Mouse (Mus musculus): ENCODE results near the gene B3gnt2.

B3gnt2 gene

DNA sequence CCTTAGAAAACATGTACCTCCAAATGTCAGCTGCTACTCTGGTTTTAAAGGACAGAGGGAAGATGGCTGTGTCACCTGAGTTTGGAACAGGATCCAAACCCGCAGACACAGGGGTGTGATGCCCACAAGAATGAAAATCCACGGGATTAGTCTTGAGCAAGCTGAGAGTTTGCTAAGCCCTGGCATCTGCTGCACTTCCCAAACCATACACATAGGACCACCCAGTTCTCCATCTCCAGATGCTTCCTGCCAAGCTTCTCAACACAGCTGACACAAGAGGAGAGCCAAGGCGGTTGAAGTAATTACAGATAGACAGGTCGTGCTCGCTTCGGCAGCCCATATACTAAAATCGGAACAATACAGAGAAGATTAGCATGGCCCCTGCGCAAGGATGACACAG lies 7.8 kb upstream of the B3gnt2 start:
- DNase-seq: no peak

DNA sequence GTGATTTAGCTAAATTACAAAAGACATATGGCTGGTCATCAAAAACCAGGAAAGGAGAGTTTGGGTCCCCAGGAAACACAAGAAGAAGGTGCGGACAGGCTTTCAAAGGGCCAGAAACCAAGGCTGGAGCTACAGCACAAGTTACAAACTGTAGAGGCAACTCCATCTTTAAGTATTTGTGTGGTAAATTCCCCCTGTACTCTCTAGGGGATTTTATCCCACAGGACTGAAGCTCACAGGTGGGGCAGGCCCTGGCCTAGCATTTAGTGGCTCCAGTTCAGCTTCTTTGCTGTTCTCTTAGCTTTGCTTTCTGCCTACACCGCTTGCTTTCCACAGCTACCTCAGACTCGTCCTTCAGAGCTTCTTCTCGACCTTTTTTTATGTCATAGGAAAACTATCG lies 6.9 kb upstream of the B3gnt2 start:
- no peak for DNase-seq

DNA sequence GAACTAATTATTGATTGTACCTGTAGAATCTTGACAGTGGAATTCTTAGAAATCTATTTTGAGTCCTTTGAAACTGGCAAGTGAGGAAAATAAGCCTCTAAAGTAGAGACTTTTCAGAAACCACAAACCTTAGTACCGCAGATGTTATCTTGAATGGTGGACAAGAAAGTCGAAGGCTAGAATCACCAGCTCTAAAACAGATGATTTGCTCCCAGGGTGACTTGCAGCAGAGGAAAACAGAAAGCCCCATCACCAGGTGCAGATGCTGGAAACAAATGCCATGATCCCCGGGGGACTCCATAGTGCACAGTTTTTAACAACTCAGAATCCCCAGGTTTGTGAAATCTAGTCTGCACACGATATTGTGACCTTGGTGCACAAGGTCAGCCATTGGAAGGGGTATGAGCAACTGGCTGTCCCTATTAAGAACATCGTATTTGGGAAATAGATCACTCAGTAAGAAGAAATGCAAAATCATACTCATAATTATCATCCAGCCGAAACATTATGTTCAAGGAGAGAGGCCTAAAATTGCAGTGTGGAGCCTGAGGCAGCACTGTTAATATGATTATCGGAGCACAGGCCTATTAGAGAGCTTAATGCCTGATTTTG lies 5.0 kb upstream of the B3gnt2 start:
- DNase-seq: no peak

DNA sequence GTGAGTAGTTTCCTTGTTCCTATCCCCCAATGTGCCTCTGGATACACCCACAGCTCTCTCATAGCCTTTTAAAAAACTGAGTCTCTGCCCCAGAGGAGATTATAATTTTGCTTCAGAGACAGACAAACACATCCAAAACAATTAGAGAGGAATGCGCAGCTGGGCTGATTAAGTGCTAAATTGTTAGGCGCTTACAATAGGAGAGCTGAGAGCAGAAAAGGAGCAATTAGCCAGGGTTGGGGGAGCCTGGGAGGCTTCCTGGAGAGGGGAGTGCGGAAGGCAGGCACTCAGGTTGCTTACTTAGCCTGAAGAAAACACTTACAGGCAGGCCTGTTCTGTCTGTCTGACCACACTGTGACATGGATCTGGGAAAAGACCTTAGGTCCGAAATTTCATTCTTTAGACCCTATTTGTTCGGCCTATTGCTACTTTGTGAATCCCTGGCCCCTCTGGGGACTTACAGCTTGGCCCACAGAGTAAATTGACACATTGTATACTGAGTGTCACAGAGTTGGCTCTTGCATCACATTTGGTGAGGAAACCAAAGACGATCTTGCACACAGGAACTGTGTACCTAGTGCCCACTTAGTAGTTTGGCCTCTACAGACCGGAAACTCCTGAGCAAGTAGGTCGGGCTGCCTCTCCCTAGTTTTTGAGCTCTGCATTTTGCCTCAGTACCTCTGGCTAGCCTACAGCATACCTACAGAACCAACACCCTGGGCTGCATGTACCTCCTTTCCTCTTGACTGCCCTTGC lies 3.7 kb upstream of the B3gnt2 start:
- no peak for DNase-seq

DNA sequence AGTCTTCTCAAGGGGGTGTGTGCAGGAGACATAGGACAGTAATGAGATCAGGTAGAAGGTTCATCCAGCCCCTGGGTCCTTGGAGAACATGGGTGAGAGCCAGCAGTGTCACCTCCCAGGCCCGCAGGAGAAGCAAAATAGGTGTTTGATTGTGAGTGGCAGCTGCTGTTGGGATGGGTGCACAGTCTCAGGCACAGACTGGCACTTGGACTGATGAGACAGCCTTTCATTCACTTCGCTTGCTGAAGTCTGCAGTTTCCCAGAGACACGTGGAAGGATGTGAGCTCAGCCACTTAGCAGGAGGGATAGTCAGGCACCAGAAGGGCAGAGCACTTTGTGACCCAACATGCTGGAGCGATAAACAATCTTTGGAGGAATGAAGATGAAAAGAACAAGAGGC lies 2.8 kb upstream of the B3gnt2 start:
- no peak for DNase-seq

DNA sequence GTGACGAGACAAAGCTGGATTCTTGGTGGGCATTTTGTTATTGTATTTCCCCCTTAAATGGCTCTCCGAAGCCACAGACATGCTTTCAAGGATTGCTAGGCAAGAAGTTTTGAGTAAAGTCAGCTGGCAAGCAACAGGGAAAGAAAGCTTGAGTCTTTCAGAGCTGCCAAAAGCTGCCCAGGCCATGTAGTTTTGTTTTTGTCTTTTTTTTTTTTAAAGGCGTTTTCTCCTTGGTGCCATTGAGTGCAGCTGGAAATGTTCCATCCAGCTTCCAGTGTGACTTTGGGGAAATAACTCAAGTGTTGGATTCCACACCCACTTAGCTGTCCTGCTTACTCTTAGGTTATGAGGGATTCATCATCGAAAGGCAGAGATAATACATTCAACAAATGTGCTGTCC lies 554 bp upstream of the B3gnt2 start:
- no peak for DNase-seq

DNA sequence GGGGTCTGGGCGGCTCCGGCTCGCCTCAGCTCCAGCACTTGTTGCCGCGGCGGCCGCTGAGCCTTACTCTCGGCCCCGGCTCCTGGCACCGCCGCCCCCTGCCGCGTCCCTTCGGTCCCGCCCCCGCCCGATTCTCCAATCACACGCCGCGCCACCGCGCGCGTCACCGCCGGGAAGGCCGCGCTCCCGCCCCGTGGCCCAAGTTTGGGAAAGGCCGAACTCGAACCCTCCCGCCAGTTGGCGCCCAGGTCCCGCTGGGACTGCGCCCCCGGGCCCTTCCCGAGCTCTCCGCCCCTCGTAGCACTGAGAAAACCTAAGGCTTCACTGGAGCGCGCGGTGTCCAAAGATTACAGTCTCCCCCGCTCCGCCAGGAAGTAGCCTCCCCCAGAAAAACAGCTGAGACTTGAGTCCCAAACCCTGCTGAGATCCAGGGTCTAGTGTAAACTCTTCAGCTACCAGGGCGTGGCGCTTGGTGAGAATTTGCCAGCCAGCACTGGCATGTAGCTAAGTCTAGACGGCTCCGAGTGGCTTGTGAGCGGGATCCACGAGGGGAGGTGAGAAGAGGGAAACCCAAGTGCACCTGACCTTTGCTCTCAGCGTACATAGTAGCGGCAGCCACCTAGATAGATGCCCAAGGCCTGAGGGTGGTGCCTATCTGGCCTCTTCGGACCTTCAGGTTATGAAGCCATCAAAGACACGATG lies 977 bp downstream of the B3gnt2 start:
- DNase-seq: peak; percentile 24 to 47

DNA sequence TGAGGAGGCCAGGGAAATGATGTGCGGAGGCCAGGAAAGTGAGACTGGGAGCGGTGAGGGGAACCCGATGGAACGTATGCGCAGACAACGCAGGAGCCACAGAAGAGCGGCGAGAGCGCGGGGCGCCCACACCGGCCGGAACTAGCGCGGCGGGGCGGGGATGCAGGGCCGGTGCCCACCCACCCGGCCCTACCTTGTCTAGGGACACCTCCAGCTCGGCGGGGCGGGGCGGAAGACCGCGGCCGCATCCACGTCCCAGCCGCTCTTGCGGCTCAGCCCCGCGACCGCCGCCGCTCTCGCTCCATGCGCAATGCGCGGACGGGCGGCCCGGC lies 1.5 kb downstream of the B3gnt2 start:
- no peak for DNase-seq

DNA sequence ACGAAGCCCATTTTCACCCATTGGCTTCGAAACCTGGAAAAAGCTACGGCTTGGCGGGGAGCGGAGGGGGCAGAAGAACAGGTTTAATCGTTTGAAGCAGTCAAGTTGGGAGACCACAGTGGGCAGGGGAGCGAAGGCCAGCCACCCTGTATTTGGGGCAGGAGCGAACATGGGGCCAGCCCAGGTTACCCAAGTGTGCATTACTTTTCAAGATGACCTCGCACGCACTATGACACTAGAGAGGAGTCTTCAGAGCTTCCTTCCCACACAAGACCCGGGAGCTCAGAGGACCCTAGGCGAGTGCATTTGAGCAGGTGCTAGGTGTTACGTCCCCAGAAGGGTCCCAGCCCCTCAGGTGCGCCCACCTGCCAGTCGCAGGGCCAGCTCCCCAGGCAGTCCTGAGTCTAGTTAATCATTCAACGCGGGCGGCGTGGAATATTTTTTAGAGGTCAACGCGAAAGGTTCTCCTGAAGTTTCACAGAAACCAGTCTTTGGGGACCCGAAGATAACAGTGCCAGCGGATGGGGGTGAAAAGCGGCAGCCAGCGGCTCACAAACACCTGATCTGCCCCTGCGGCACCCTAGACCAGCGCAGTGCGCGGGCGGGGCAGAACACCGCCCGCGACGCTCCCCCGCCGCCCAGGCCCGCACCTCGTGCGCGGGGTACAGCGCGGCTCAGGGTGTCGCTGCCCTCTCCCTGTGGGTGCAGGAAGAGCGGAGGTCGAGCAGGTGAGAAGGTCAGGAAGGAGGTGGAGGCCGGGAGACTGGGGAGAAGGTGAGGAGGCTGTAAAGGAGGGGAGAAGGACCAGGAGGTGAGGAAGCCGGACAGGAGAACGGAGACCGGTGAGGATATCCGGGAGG lies 2.1 kb downstream of the B3gnt2 start:
- no peak for DNase-seq

DNA sequence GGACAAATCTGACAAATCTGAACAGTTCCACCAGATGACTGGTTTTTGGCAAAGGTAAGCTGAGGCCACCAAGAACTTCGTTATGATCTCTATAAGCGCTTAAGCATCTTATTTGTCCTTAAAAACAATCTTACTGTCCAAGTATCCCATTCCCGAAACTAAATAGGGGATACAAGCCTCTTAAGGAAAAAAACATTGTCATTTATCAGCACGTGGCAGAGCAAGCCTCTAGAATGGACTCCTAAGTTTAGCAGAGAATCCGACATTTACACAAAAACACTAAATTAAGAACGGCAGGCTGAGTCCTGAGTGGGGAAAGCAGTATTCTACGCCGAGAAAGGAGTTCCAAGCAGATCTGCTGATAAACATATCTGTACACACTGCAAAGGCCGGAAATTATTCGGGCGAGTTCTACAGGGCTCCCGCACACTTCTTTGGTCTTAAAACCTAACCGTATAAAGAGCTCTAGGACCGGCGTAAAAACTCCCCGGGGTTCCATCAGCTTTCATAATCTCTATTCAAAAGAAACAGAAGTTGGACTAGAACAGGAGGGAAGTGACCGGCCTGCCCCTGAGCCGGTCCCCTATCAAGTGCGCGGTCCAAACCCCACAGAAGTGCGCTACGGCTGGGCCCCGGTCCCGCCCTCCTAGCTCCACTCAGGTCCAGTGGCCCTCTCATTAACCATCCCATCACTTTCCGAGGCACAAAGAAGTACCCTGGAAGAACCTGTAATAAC lies 2.9 kb downstream of the B3gnt2 start:
- no peak for DNase-seq

DNA sequence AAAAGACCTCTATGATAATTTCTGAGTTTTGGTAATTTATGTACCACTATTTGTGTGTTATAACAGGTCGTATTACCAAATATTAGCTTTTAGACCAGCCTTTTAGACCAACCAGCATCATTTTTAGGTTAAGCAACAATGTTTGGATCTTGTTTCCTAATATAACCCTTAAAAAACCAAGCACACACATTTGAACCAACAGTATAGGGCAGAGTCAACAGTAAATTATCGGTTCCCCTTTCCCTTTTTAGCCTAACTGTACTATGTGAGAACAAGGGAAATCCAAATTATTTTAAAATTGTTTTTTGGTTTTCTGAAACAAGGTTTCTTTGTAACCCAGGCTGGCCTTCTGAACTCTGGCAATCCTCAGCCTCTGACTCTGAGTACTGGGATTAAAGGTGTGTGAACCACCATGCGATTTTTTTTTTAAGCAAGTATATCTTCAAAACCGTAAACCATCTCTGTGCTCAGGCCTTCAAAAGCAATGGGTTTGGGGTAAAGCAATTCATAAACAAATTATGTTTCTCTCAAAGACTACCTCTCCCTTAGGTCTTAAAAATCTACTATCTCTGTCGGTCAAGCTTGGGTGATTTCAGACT lies 3.6 kb downstream of the B3gnt2 start:
- DNase-seq: no peak

DNA sequence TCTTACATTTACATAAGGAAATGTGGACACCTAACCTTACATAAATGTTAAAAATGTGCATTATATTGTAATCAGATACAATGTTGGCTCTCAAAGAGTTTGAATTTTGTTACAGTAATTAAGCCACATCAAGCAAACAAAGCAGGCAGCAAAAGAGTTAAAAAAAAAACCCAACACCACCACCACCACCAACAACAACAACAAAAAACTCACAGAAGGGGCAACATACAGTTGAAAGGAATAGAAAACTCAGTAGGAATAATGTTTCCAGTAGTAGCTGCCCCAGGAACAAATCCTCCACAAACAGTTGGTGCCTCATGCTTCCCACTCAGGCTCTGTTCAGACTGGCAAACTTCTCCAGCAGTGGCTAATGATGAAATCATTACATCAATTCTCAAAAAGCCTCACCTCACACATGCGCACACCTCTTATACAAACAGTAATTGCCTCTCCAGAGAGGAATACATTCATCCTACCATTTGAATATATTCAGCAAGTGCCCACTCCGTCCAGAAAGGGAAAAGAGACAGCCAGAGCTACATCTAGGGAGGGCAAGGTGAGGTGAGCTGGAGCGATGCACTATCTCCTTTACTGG lies 4.3 kb downstream of the B3gnt2 start:
- no peak for DNase-seq

DNA sequence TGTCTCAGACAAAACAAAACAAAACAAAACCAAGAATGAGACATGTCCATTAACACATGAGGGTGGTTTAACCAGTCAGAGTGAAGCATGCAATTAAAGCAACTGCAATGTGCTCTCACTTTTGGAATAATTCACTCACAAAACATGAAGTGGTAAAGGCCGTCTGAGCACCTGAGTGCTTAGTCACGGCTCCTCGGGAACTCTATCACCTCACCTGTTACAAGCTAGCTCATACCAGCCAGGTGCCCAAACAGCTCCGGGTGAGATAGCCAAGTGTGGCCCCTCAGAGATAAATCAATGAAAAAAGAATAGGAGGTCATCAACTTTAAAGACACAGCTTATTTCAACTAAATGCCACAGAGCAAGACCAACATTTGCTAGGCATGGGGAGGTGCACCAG lies 6.2 kb downstream of the B3gnt2 start:
- no peak for DNase-seq

DNA sequence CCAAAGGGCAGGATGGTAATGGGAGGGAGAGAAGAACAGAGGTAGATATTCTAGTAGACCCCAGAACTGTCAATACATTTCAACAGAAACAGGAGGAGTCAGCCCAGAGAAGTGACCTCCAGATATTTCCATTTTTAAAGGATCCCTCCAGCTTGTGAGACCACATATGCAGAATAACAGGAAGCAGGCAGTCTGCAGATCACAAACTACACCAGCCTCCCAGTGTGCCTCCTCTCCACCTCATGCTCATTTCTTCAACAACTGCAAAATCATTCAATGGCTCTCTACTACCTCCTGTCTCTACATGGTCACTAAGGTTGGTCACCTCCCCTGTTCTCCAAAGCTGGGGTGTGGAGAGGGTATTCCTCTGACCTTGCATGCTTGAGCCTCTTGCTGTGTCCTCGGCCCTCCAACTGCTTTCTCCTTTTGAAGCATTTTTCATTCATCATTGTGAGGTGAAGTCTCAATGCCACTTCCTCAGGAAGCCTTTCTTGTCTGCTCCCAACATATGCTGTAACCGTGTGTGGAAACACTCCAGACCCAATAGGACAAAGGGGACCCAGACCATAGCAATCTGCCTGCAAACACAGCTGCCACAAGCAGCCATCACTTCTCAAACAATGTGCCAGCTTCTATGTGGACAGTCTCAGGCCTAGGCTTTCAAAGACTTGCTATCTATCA lies 7.1 kb downstream of the B3gnt2 start:
- DNase-seq: no peak

DNA sequence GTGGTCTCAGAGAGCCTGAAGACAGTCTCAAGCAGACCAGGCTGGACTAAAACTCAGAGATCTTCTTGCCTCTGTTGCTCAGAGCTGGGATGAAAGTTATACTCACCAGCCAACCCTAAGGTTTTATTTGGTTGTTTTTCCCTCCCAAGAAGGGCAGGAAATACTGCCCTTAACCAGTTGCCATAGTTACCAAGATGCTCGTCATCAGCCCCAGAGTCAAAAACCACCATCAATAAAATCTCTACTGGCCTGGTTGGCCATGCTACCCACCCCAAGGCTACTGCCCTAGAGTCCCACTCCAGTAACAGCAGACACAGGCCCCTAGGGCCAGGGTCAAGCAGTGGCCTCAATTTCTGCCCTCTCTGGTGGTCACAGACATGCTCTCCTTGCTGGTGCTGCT lies 8.3 kb downstream of the B3gnt2 start:
- no peak for DNase-seq

DNA sequence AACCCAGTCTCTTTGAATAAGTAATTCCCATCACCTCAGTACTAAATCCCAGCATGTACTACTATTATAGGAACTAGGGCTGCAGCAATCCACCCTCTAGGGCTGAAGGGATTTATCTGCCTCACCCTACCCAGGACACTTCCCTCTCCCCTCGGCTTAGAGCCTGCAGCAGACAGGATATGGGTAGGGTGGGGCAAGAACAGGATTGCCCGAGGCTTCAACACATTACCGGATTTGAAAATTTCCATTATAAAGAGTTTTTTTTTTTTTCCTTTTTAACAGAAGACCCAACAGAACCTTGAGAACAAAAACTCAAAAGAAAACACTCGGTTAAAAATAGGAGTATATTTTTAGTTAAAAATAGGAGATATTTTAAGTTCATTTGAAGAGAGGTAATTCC lies 9.3 kb downstream of the B3gnt2 start:
- no peak for DNase-seq

DNA sequence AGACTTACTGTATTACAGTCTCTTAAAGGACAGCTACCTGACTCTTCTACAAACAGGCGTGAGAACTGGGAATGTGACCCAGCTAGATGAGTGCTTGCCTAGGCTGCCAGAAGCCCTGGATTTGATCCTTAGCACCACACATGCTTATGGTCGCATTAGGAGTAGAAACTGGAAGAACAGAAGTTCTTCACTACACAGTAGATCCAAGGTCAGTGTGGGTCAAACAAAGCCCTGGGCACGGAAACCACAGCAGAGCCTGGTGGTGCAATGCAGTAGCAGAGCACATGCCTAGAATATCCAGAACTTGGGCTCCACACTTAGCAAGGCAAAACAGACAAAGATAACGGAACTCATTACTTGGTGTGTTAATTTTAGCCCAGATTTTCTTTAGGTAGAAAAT lies 10.7 kb downstream of the B3gnt2 start:
- DNase-seq: no peak

DNA sequence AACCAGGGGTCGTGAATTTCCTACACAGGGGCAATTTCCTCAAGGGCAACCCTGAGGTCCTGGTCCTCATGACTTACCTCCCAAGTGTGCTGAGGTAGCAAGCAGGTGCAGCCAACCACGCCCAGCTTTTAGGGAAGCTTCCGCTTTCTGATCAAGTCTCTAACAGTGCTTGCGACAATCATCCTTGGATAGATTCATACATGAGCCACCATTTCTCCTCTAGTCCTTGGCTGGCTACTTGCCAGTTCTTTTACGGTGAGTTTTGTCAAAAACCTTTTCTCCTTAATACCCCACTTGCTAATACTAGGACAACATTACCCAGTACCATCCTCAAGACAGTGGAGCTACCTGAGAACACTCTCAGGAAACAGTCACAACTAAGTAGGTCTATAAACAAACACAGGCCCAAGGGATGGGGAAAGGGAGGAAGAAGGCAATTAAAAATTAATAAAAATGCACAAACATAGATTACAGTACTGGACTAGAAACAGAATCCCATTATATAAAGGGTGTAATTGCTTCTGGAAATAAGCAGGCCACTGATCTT lies 12.0 kb downstream of the B3gnt2 start:
- DNase-seq: no peak

DNA sequence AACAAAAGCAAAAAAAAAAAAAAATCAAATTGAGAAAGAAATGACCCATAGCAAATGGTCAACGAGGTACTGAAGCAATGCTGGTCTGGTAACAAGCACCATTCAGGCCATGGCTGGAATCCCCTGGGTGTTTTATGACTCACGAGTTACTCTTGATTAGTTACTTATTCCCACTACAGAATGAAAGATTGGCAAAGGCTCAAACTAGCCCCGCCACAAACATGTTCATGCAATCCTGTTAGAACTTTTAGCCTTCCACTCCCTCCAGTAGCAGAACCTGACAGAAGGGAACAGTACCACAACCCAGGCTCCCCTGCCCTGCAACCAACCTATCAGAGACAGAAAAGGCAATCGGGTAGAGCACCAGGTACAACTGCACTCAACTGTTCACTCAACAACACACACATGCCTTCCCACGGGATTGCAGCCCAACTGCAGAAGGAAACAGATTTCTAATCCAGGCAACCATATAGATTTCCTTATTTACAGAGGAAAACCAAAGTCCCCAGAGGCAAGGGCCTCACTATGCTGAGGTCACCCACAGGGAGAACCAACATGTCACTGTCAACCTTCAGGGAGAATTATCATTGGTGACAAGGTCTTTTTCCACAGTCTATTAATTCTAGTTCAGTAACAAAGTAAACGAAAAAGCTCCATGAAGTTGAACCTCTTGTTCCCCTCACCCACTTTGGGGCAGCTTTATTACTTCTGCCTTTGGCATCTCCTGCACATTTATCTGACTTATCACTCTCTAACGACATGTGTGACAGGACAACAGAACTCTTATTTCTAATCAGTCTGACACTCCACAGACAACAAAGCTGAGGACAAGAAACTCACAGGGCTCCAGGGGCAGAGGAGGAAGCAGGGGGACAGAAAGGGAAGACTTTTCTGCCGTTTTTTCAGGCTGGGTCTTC lies 12.8 kb downstream of the B3gnt2 start:
- DNase-seq: no peak

Data from cerebellum, postnatal 36 days (tissue).